Mouse (Mus musculus) kidney, adult 2 months (tissue): ENCODE measurements around the gene Fermt2.

Experiments
- CTCF ChIP-seq: fragments of 200-500 bp; conservative IDR thresholded peaks from 2 replicates; pipeline ENCODE4 v1.5.1; 2011; ENCODE audit warnings: low read depth, mild to moderate bottlenecking, control low read depth, low read length, moderate library complexity, mixed read lengths; ENCODE audit not compliant: insufficient read depth, insufficient read length
- POLR2A ChIP-seq: fragments of 200-500 bp; IDR thresholded peaks from one replicate; pipeline ENCODE4 v1.6.1; 2011; ENCODE audit warnings: low read depth, low read length, control low read depth

GRCm38 (mm10) chr14:45460491-45460890 lies 69.4 kb downstream of the Fermt2 start:
- TF ChIP-seq CTCF = no peak
- no peak for TF ChIP-seq POLR2A
